In genomic region chr11:76577588-76578257, GRCm38 (mm10) we compare ENCODE assay signal across 8 mouse cellular contexts. TPM values are rescaled to one million over a fixed set of nuclear protein-coding genes. Genes with fewer than 3 reads are reported as not detected.
DNase-seq lines count a peak whose midpoint lies in the region; ATAC-seq and TF ChIP-seq lines count a peak whose summit lies in the region.

No protein-coding gene starts in this region.

- H3K9ac ChIP-seq in embryonic facial prominence, embryonic 11.5 days (replicated peaks; ENCODE audit: low read length) = no peak overlapping the region
- H3K9ac ChIP-seq in kidney, postnatal 0 days (ENCODE audit: low read depth, low read length) = no peak overlapping the region
- H3K9ac ChIP-seq in liver, embryonic 11.5 days (ENCODE audit: low read depth, low read length) = no peak overlapping the region
- H3K9ac ChIP-seq in stomach, embryonic 16.5 days (ENCODE audit: low read length) = no peak overlapping the region

- H3K36me3 ChIP-seq in embryonic facial prominence, embryonic 11.5 days (replicated peaks; ENCODE audit: control insufficient read depth, insufficient read depth, low read depth, low read length) = no peaks in the 10 kb centered on the region
- H3K36me3 ChIP-seq in kidney, postnatal 0 days (ENCODE audit: insufficient read depth, low read length) = no peaks in the 10 kb centered on the region
- H3K36me3 ChIP-seq in liver, embryonic 11.5 days (ENCODE audit: control insufficient read depth, insufficient read depth, low read length) = no peaks in the 10 kb centered on the region
- no peaks in the 10 kb centered on the region for H3K36me3 ChIP-seq in stomach, embryonic 16.5 days (ENCODE audit: control insufficient read depth, insufficient read depth, low read length)

- H3K9me3 ChIP-seq in embryonic facial prominence, embryonic 11.5 days (replicated peaks; ENCODE audit: control insufficient read depth, low read length) = no peaks in the 10 kb centered on the region
- no peaks in the 10 kb centered on the region for H3K9me3 ChIP-seq in kidney, postnatal 0 days (replicated peaks; ENCODE audit: low read length)
- H3K9me3 ChIP-seq in liver, embryonic 11.5 days (ENCODE audit: control insufficient read depth, low read length) = no peaks in the 10 kb centered on the region
- no peaks in the 10 kb centered on the region for H3K9me3 ChIP-seq in stomach, embryonic 16.5 days (replicated peaks; ENCODE audit: control insufficient read depth, low read length)

- DNase-seq in 3T3-L1 (ENCODE audit: low read depth, low spot score) = peak; percentile 88
- peak; percentile 94 for DNase-seq in adrenal gland, postnatal 25 days
- DNase-seq in embryonic facial prominence, embryonic 11.5 days (ENCODE audit: low spot score) = peak; percentile 95
- peak; percentile 78 for DNase-seq in heart, adult 8-10 months (ENCODE audit: low spot score)
- peak; percentile 91 for DNase-seq in kidney, postnatal 0 days (ENCODE audit: low spot score)
- DNase-seq in liver, embryonic 11.5 days (ENCODE audit: low spot score) = peak; percentile 82
- DNase-seq in neural tube, embryonic 10.5 days (ENCODE audit: extremely low spot score, low spot score) = peak; percentile 93

- 25% methylated on average over 12 of the region's 12 CpGs for WGBS in embryonic facial prominence, embryonic 11.5 days
- 31% methylated on average over 12 of the region's 12 CpGs for WGBS in kidney, postnatal 0 days
- WGBS in liver, embryonic 11.5 days = 34% methylated on average over 12 of the region's 12 CpGs
- WGBS in stomach, embryonic 16.5 days = 37% methylated on average over 12 of the region's 12 CpGs

- no peaks in the 10 kb centered on the region for H3K27me3 ChIP-seq in embryonic facial prominence, embryonic 11.5 days (ENCODE audit: control insufficient read depth, insufficient read depth, low read length)
- H3K27me3 ChIP-seq in kidney, postnatal 0 days (ENCODE audit: insufficient read depth, low read length) = no peaks in the 10 kb centered on the region
- peaks cover 5% of the 10 kb centered on the region for H3K27me3 ChIP-seq in liver, embryonic 11.5 days (replicated peaks; ENCODE audit: control insufficient read depth, insufficient read depth, low read length)
- H3K27me3 ChIP-seq in stomach, embryonic 16.5 days (ENCODE audit: control insufficient read depth, insufficient read depth, low read length) = no peaks in the 10 kb centered on the region

- H3K4me1 ChIP-seq in embryonic facial prominence, embryonic 11.5 days (ENCODE audit: control insufficient read depth, insufficient read depth, low read length) = no peaks in the 10 kb centered on the region; the same call in 1 of the 2 replicates
- H3K4me1 ChIP-seq in kidney, postnatal 0 days (replicated peaks; ENCODE audit: insufficient read depth, low read length) = no peaks in the 10 kb centered on the region
- H3K4me1 ChIP-seq in liver, embryonic 11.5 days (replicated peaks; ENCODE audit: control insufficient read depth, insufficient read depth, low read length) = no peaks in the 10 kb centered on the region
- no peaks in the 10 kb centered on the region for H3K4me1 ChIP-seq in stomach, embryonic 16.5 days (ENCODE audit: control insufficient read depth, insufficient read depth, low read length)

- H3K4me2 ChIP-seq in embryonic facial prominence, embryonic 11.5 days (ENCODE audit: low read depth, low read length) = no peak overlapping the region
- no peak overlapping the region for H3K4me2 ChIP-seq in kidney, postnatal 0 days (ENCODE audit: low read length)
- no peak overlapping the region for H3K4me2 ChIP-seq in liver, embryonic 11.5 days
- H3K4me2 ChIP-seq in stomach, embryonic 16.5 days (ENCODE audit: low read depth, low read length) = no peak overlapping the region

- no peak overlapping the region for H3K4me3 ChIP-seq in embryonic facial prominence, embryonic 11.5 days (ENCODE audit: low read depth, low read length)
- no peak overlapping the region for H3K4me3 ChIP-seq in kidney, postnatal 0 days (replicated peaks; ENCODE audit: low read depth, low read length)
- no peak overlapping the region for H3K4me3 ChIP-seq in liver, embryonic 11.5 days (ENCODE audit: low read depth, low read length)
- H3K4me3 ChIP-seq in stomach, embryonic 16.5 days (replicated peaks; ENCODE audit: low read length) = no peak overlapping the region

- no peak overlapping the region for H3K27ac ChIP-seq in embryonic facial prominence, embryonic 11.5 days (replicated peaks; ENCODE audit: low read depth, low read length)
- 0 out of 2 replicates have a peak overlapping the region, but pooled peaks have one; percentile 37 for H3K27ac ChIP-seq in kidney, postnatal 0 days
- H3K27ac ChIP-seq in liver, embryonic 11.5 days (ENCODE audit: low read depth, low read length) = no peak overlapping the region
- no peak overlapping the region for H3K27ac ChIP-seq in stomach, embryonic 16.5 days (ENCODE audit: low read length)

- TF ChIP-seq CTCF in kidney, postnatal 0 days (IDR thresholded peaks at IDR 0.05; ENCODE audit: low read depth) = peak; percentile 97

- ATAC-seq in embryonic facial prominence, embryonic 11.5 days (replicated peaks; ENCODE audit: insufficient number of reproducible peaks, low FRiP score, low TSS enrichment, low read depth) = no peak; the same call in 1 of the 2 replicates
- ATAC-seq in kidney, postnatal 0 days (replicated peaks; ENCODE audit: low FRiP score, low read depth) = peak; percentile 46; the same call in 1 of the 2 replicates
- no peak for ATAC-seq in liver, embryonic 11.5 days (replicated peaks; ENCODE audit: low FRiP score)
- peak; percentile 62; the same call in 1 of the 2 replicates for ATAC-seq in stomach, embryonic 16.5 days (ENCODE audit: insufficient read depth, low FRiP score)

RNA-seq across cellular contexts. Expression of gene Abr, which starts 44.4 kb away (rescaled TPM):
- 53.7 and 55.3 TPM in 2 replicates for total RNA-seq in adrenal gland, postnatal 25 days (2021)
- polyA plus RNA-seq in embryonic facial prominence, embryonic 11.5 days (2014; fragmentation: Nextera tagmentation; extraction: Ambion mirVana) = 31.9 and 32.3 TPM in 2 replicates
- 10 to 100 TPM; 21.9 to 28.6 (median 25.0) TPM for total RNA-seq in heart, adult 8-10 months (2022)
- 27.7 and 30.7 TPM in 2 replicates for polyA plus RNA-seq in kidney, postnatal 0 days (2015; fragmentation: Nextera tagmentation; extraction: Ambion mirVana)
- 11.6 and 12.9 TPM in 2 replicates for polyA plus RNA-seq in liver, embryonic 11.5 days (2014; fragmentation: Nextera tagmentation; extraction: Ambion mirVana)
- polyA plus RNA-seq in stomach, embryonic 16.5 days (2015; fragmentation: Nextera tagmentation; extraction: Ambion mirVana) = 27.1 and 28.8 TPM in 2 replicates

Comparison
In these comparisons a context has a peak if more than half of its experiments do, and no peak if none do; other contexts are left out.
1. ATAC-seq: peak in kidney, postnatal 0 days (single experiment) and stomach, embryonic 16.5 days (single experiment); none in embryonic facial prominence, embryonic 11.5 days (single experiment) and liver, embryonic 11.5 days (single experiment).
2. Peak in every context shown above with its lines, with median percentiles within 50 percentile points of each other: DNase-seq.